Mouse (Mus musculus) adrenal gland (tissue): ENCODE results near the gene Sec22b.

Experiments used
- intact Hi-C: fragments of 180-260 bp; cut with DNase I; formaldehyde crosslinking; loops from one replicate; pipeline ENCODE4 v1.15.1; 2025

Gene Sec22b

DNA sequence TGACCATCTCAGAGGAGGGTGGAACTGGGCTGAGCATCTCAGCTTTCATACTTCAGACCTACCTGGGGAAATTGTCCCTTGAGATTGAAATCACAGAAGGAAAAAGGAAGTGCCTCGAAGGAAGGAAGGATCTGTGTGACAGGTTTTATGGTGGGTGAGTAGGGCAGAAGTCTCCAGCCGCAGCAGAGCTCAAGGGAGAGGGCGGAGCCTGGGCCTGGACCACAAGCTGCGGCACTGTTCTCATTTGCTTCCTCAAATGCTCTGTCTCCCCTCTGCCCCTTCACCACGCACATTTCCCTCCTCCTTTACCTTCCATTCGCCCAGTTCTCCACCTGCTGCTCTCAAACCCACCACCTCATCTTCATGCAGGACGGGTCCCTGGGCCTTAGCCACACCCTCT is 70.1 kb downstream of the Sec22b start:
- intact Hi-C loops = no loop called here

DNA sequence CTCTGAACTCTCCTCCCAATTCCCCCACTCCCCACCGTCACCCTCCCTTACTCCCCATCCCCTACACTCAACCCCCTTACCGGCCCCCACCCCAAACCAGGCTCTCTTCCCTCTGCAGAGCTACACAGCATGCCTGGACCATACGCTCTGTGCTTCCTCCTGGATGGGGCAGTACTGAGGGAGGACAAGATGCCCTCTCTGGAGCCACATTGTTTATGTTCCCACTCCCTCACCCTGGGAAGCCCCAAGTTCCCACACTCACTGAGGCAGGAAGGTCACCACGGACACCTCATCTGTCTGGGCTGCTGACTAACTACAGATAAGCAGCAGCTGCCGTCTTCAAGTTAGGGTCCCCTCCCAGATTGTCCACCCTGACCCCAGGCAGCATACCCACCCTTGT is 71.2 kb downstream of the Sec22b start:
- intact Hi-C loops = no loop called here

DNA sequence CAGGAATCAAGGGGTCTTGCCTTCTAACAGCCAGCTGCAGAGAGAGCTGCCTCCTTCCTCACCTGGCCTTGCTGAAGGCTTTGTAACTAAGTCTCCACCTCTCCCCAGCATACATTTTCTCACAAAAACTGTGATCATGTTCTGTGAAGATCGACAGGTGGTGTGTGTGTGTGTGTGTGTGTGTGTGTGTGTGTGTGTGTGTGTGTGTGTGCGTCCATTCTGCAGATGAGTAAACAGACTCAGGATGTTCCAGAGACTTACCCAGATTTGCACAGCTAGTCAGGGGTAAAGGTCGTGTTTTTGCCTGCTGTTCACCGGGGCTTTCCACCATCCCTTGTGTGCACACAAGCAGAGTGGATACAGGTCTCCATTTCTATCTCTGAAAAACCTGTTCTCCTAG is 71.7 kb downstream of the Sec22b start:
- intact Hi-C loops = no loop called here
